Comparison of ENCODE assay signal across 16 mouse cellular contexts in genomic region chr6:7356634-7357033, GRCm38 (mm10).
A peak's percentile ranks its signal among the peaks of the same experiment; 100 is the strongest.
DNase-seq lines count a peak whose midpoint lies in the region; ATAC-seq lines count a peak whose summit lies in the region.
"Had no signal": no experiment of that assay in that cellular context is flagged by ENCODE, and none has a peak within 500 bp of the region (broad histone marks: within the 10 kb centered on the region; RNA-seq: fewer than 3 reads in every experiment).

No protein-coding gene starts in this region.

- intact Hi-C loops in gastrocnemius, postnatal 14 days (cut with DNase I; ENCODE audit: low total_unique reads), result no loop called here
- intact Hi-C loops in gastrocnemius, postnatal 36 days (cut with DNase I), result no loop called here

- H3K9ac ChIP-seq in intestine, embryonic 15.5 days, result no peak overlapping the region
- H3K9ac ChIP-seq: forebrain, embryonic 12.5 days; liver, postnatal 0 days had no signal

- peak; percentile 4 for DNase-seq in adrenal gland, adult 2 months
- no peak for DNase-seq in adrenal gland, postnatal 4 days (ENCODE audit: low spot score in 2 of 2)
- DNase-seq in gastrocnemius, postnatal 14 days, result peak; percentile 3
- DNase-seq in gastrocnemius, postnatal 36 days, result no peak
- peak; percentile 1 for DNase-seq in kidney, postnatal 4 days
- DNase-seq in kidney, postnatal 14 days, result no peak
- DNase-seq in 3T3-L1 (ENCODE audit: low read depth, low spot score), result peak; percentile 49
- DNase-seq: cerebellum, adult 11 months; embryo, embryonic 11 days; liver; liver, postnatal 0 days; thymus, adult 2 months had no signal

- ATAC-seq in intestine, embryonic 15.5 days, result no peak
- ATAC-seq: liver, postnatal 0 days had no signal

- no peak overlapping the region for H3K4me2 ChIP-seq in intestine, embryonic 15.5 days (replicated peaks)
- H3K4me2 ChIP-seq: forebrain, embryonic 12.5 days had no signal

- no peaks in the 10 kb centered on the region for H3K27me3 ChIP-seq in intestine, embryonic 15.5 days (replicated peaks)
- H3K27me3 ChIP-seq: CH12.LX; forebrain, embryonic 12.5 days; megakaryocyte, embryonic 14.5 days had no signal

- 52% methylated on average over 2 of the region's 2 CpGs for WGBS in intestine, embryonic 15.5 days

- no peaks in the 10 kb centered on the region for H3K36me3 ChIP-seq in intestine, embryonic 15.5 days
- H3K36me3 ChIP-seq: forebrain, embryonic 12.5 days had no signal

- H3K27ac ChIP-seq in intestine, embryonic 15.5 days, result no peak overlapping the region
- H3K27ac ChIP-seq: forebrain, embryonic 12.5 days had no signal

- no peaks in the 10 kb centered on the region for H3K4me1 ChIP-seq in intestine, embryonic 15.5 days (replicated peaks)
- H3K4me1 ChIP-seq: forebrain, embryonic 12.5 days; megakaryocyte, embryonic 14.5 days had no signal

- H3K9me3 ChIP-seq in intestine, embryonic 15.5 days, result no peaks in the 10 kb centered on the region
- H3K9me3 ChIP-seq: forebrain, embryonic 12.5 days; megakaryocyte, embryonic 14.5 days had no signal

- H3K4me3 ChIP-seq in intestine, embryonic 15.5 days (replicated peaks), result no peak overlapping the region
- H3K4me3 ChIP-seq: forebrain, embryonic 12.5 days; megakaryocyte, embryonic 14.5 days had no signal

Comparison
In these comparisons a context has a peak if more than half of its experiments do, and no peak if none do; other contexts are left out.
1. DNase-seq: peak in adrenal gland, adult 2 months (single experiment), gastrocnemius, postnatal 14 days (single experiment), kidney, postnatal 4 days (2 of 2) and 3T3-L1 (single experiment); none in adrenal gland, postnatal 4 days (0 of 2), gastrocnemius, postnatal 36 days (0 of 2) and kidney, postnatal 14 days (single experiment).